Mouse (Mus musculus) myocyte (in vitro differentiated cells): ENCODE measurements around the gene Cnot6l.

Experiments
- CEBPB ChIP-seq: IDR thresholded peaks from 2 replicates; pipeline ENCODE4 v1.6.1; 2011; ENCODE audit warnings: mild to moderate bottlenecking, moderate library complexity; ENCODE audit not compliant: poor library complexity, insufficient read depth, severe bottlenecking
- E2F4 ChIP-seq: IDR thresholded peaks from one replicate; pipeline ENCODE4 v1.6.1; 2011; ENCODE audit warnings: mild to moderate bottlenecking, control low read depth, moderate library complexity; ENCODE audit not compliant: insufficient read depth
- MAX ChIP-seq: IDR thresholded peaks from one replicate; pipeline ENCODE4 v1.6.1; 2011; ENCODE audit warnings: low read depth, mild to moderate bottlenecking, control low read depth
- MYOD1 ChIP-seq, 3 experiments: IDR thresholded peaks; one replicate each; pipeline ENCODE4 v1.6.1; 2011; ENCODE audit warnings: control low read depth in 2 of 3, low read depth in 2 of 3, mild to moderate bottlenecking in 2 of 3, moderate library complexity in 1 of 3; ENCODE audit not compliant: insufficient read length in 2 of 3, control insufficient read depth in 1 of 3
- MYOG ChIP-seq, 3 experiments: IDR thresholded peaks; one replicate each; pipeline ENCODE4 v1.6.1; 2011; ENCODE audit warnings: control low read depth in 2 of 3, low read depth in 2 of 3, mild to moderate bottlenecking in 2 of 3; ENCODE audit not compliant: insufficient read length in 2 of 3, control insufficient read depth in 1 of 3, insufficient read depth in 1 of 3
- POLR2A ChIP-seq: IDR thresholded peaks from one replicate; pipeline ENCODE4 v1.6.1; 2011; ENCODE audit warnings: low read depth, mild to moderate bottlenecking, control low read depth, moderate library complexity; ENCODE audit not compliant: insufficient read length
- POLR2AphosphoS2 ChIP-seq: IDR thresholded peaks from one replicate; pipeline ENCODE4 v1.6.1; 2011; ENCODE audit warnings: low read depth, control low read depth; ENCODE audit not compliant: insufficient read length
- REST ChIP-seq: IDR thresholded peaks from one replicate; pipeline ENCODE4 v1.6.1; 2011; ENCODE audit warnings: mild to moderate bottlenecking, control low read depth, moderate library complexity; ENCODE audit not compliant: insufficient read depth, insufficient read length
- SRF ChIP-seq: IDR thresholded peaks from one replicate; pipeline ENCODE4 v1.6.1; 2011; ENCODE audit warnings: low read depth; ENCODE audit not compliant: control insufficient read depth, insufficient read length
- TCF12 ChIP-seq: IDR thresholded peaks from one replicate; pipeline ENCODE4 v1.6.1; 2011; ENCODE audit warnings: mild to moderate bottlenecking, control low read depth; ENCODE audit not compliant: poor library complexity, insufficient read depth, severe bottlenecking
- TCF3 ChIP-seq: IDR thresholded peaks from one replicate; pipeline ENCODE4 v1.6.1; 2011; ENCODE audit warnings: low read depth, control low read depth; ENCODE audit not compliant: insufficient read length
- USF1 ChIP-seq: IDR thresholded peaks from one replicate; pipeline ENCODE4 v1.6.1; 2011; ENCODE audit warnings: low read depth, mild to moderate bottlenecking, control low read depth, moderate library complexity

DNA sequence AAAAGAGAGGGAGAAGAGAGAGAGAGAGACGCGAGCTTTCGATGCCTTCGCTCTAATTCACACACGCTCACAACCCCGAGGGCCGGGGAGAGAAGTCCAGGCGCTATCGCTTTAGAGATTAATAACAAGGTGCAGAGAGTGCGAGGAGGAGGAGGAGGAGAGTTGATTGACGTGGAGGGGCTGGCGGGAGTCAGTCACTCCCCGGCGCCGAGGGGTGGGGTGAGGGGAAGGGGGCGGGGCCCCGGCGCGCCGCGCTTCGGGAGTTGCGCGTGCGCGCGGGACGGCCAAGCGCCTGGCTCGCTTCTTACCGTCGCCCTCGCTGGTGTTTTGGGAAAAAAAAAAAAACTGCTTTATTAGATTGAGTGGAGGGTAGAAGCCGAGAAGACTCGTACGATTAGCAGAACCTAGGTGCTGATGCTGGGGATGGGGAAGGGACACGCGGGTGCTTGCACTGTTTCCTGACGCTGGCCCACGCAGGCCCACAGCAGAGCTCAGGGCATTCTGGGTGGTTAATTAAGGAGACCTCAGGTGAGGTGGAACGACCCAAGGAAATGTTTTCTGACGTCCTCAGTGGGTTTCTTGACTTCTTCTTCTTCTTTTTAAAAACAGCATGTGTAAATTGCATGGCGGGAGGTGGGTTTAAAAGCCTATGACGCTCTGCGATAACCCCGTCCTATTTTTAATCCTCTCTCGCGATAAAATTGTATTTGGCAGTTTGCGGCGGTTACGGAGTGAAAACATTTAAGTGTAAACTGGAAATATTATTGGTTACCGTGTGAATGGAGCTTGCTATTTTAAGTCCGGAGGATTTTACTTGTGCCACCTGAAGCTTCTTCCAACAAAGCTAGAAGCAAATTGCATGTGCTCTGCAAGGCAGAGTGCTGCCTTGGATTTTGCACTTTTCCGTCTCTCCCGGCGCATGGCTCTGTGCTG lies 1.3 kb downstream of the Cnot6l start:
- TF ChIP-seq POLR2A, result peak; percentile 58
- TF ChIP-seq E2F4, result peak; percentile 59
- no peak for TF ChIP-seq POLR2AphosphoS2
- TF ChIP-seq TCF12, result no peak
- TF ChIP-seq USF1, result no peak
- TF ChIP-seq REST, result no peak
- TF ChIP-seq MAX, result no peak
- TF ChIP-seq CEBPB, result no peak
- TF ChIP-seq SRF, result no peak
- TF ChIP-seq MYOG (IDR thresholded peaks at IDR 0.05; ENCODE audit: control insufficient read depth in 1 of 3, insufficient read depth in 1 of 3, insufficient read length in 2 of 3, low read depth in 2 of 3), result no peak
- TF ChIP-seq TCF3, result no peak
- peak in 1 of 3 experiments; percentile 30 for TF ChIP-seq MYOD1 (IDR thresholded peaks at IDR 0.05; ENCODE audit: control insufficient read depth in 1 of 3, insufficient read length in 2 of 3, low read depth in 2 of 3)
